Mouse (Mus musculus): ENCODE measurements around the gene Gatd1. TPM values are rescaled to one million over a fixed set of nuclear protein-coding genes. Genes with fewer than 3 reads are reported as not detected.

The Gatd1 gene
- polyA plus RNA-seq, 1 experiment from 2014 or later: 51.4 TPM

DNA sequence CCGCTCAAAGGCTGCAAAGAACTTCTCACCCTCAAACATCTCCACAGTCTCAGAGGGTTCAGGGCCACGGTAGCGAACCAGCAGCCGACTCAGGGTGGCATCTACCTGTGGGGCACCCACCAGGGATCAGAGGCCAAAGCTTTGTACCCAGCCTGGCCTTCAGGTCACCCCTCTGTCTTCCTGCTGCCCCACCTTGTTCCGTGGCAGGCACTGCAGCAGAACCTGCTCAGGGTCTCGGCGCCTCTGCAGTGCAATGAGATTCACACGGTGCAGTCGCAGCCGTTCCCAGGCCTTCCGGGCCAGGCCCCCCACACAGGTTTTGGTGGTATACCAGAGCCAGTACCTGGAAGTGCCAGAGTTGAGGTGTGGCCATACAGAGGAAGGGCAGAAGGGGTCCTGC, 25.9 kb upstream of the Gatd1 start:
- 97% methylated on average over 11 of the region's 11 CpGs for WGBS
- Histone ChIP-seq H3K27ac (replicated peaks) (no peak overlapping the region), H3K36me3 (no peaks in the 10 kb centered on the region; the same call in 1 of the 2 replicates), H3K4me2 (no peak overlapping the region), H3K27me3 (no peaks in the 10 kb centered on the region), H3K9ac (no peak overlapping the region), H3K4me3 (no peak overlapping the region), H3K4me1 (replicated peaks) (peaks cover 66% of the 10 kb centered on the region), H3K9me3 (no peaks in the 10 kb centered on the region)
- ATAC-seq (ENCODE audit: low read depth): no peak

DNA sequence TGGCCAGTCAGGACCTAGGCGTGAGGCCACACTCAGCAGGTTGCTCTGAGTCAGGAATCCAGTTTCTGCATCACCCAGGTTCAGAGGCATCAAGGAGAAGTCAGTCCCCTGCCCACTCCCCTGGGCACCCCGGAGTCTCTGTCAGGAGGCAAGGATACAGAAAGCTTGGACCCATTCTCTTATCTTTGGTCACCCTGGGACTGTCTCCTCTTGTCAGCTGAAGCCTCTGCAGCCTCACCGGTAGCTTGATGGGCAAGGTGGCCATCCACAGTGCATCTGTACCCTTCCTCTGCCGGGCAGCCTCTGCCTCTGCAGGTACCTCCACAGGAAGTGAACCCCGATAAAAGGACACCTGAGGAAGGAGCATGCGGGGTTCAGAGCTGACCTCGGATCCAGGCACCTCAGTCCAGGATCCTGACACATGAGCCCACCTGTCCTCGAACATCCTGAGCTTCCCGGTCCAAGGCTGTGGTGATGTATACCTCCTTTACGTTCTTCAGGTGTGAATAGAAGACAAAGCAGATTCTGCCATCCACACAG, 25.3 kb upstream of the Gatd1 start:
- Histone ChIP-seq H3K4me1 (replicated peaks) (peaks cover 70% of the 10 kb centered on the region), H3K4me2 (no peak overlapping the region), H3K9me3 (no peaks in the 10 kb centered on the region), H3K36me3 (no peaks in the 10 kb centered on the region; the same call in 1 of the 2 replicates), H3K4me3 (no peak overlapping the region), H3K27me3 (no peaks in the 10 kb centered on the region), H3K27ac (replicated peaks) (no peak overlapping the region), H3K9ac (0 out of 2 replicates have a peak overlapping the region, but pooled peaks have one; percentile 0)
- 94% methylated on average over 10 of the region's 10 CpGs for WGBS
- no peak for ATAC-seq (ENCODE audit: low read depth)

DNA sequence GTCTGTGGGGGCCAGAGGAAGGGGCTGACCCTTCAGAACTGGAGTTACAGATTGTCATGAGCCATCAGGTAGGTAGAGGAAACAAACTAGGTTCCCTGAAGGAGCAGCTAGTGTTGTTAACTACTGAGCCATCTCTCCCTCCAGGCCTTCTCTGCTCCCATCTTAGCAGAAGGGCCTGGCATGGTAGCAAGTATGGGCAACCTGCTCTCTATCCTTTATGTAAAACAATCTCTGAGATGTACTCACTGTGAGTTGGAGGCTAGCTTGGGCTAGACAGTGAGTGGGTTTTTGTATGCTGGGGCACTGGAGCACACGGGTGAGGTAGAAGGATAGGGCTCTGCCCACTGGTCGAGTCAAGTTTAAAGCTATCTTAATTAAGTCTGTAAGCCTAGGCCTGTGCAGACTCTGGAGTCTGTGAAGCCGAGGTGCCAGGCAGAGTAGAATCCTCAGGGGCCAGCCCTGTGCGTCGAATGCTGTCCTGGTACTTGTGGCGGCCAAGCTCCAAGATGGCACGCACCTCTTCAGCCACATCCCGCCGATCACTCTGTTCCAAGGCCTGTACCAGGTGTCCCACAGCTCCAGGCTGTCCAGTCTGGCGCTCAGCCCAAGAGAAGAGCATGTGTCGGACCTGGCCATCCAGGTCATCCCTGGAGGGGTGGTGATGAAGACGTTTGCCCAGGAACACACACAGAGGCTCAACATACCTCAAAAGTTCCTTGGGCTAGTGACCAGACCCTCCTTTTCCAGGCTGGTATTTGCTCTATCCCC, 24.4 kb upstream of the Gatd1 start:
- Histone ChIP-seq H3K4me2 (peak overlapping the region; percentile 95; the same call in 1 of the 2 replicates), H3K4me1 (replicated peaks) (peaks cover 70% of the 10 kb centered on the region), H3K9me3 (no peaks in the 10 kb centered on the region), H3K36me3 (peaks cover 6% of the 10 kb centered on the region; the same call in 1 of the 2 replicates), H3K4me3 (no peak overlapping the region; the same call in 1 of the 2 replicates), H3K27me3 (no peaks in the 10 kb centered on the region), H3K9ac (peak overlapping the region; percentile 89; the same call in 1 of the 2 replicates), H3K27ac (replicated peaks) (peak overlapping the region; percentile 82; the same call in 1 of the 2 replicates)
- ATAC-seq (ENCODE audit: low read depth): no peak
- WGBS: 90% methylated on average over 12 of the region's 12 CpGs

DNA sequence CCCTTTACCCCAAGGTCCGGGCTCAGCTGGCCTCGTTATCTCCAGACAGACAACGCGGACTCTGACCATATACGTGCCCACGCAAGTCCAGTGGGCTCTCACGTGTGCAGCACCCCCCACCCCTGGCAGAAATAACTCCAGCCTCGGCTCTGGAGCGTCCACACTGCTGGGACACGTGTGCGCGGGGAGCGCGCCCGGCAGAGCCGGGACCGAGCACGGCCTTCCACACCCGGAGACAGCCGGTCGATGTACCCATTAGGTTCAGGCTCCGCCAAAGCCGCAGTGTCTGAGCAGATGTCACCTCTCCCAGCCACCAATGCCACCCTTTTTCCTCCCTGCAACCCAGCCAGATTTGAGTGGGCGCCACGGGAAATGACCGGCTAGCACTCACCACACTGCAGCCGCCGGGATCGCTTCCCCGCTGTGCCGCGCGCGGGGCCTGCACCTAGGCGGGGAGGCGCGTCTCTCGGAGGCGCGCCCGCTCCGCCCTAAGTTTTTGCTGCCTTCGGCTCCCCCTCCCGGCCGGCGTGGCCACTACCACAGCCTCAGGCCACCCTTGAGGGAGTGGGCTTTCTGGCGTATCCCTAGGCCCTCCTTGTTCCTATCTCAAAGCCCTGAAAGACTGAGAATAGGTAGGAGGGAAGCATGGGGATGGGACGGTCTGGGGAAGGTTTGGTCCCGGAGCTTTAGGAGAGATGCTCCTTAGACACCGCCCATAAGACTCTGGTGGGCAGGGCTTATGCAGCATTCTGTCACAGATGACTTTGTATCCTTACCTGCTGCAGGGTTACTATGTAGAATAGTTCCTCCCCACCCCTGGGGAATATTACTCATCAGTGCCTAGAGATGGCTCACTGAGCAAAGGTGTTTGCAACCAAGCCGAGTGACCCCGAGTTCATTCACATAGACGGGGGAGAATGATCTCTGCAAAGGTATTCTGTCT, 23.5 kb upstream of the Gatd1 start, which contains the start of gene Slc25a22:
Gene Slc25a22 (minus strand): TSS at position 715 of the 943 bp plus-strand sequence.
- H3K27me3 ChIP-seq: no peaks in the 10 kb centered on the region
- no peaks in the 10 kb centered on the region for H3K9me3 ChIP-seq
- peak within 1 kb of the TSS; percentile 89 for H3K9ac ChIP-seq
- H3K4me2 ChIP-seq: peak within 1 kb of the TSS; percentile 95
- peak; percentile 74 for ATAC-seq (ENCODE audit: low read depth)
- peak within 1 kb of the TSS; percentile 64 for H3K4me3 ChIP-seq
- peaks cover 70% of the 10 kb centered on the region for H3K4me1 ChIP-seq (replicated peaks)
- H3K36me3 ChIP-seq: peaks cover 15% of the 10 kb centered on the region
- peak within 1 kb of the TSS; percentile 82 for H3K27ac ChIP-seq (replicated peaks)
- 5% methylated on average over 53 of the region's 53 CpGs for WGBS

DNA sequence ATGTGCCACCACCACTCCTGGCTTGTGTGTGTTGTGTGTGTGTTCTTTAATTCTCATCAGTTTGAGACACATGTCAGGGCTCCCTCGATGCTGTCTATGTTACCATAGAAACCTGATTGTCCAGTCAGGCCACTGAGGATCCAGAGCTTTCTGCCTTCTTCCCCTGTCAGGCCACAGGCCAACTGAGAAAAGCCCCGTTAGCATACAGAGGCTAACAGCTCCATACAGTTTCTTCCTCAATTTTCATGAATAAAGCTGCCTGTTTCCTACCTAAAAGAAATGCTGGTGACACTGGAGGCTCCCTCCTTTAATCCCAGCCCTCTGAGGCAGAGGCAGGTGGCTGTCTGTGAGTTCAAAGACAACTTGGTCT, 22.6 kb upstream of the Gatd1 start:
- no peaks in the 10 kb centered on the region for H3K9me3 ChIP-seq
- peaks cover 62% of the 10 kb centered on the region for H3K4me1 ChIP-seq (replicated peaks)
- H3K36me3 ChIP-seq: peaks cover 24% of the 10 kb centered on the region
- peak overlapping the region; percentile 64 for H3K4me3 ChIP-seq
- no peaks in the 10 kb centered on the region for H3K27me3 ChIP-seq
- ATAC-seq (ENCODE audit: low read depth): no peak
- WGBS: 49% methylated on average over 2 of the region's 2 CpGs
- H3K4me2 ChIP-seq: peak overlapping the region; percentile 95
- H3K9ac ChIP-seq: peak overlapping the region; percentile 89
- H3K27ac ChIP-seq (replicated peaks): peak overlapping the region; percentile 82; the same call in 1 of the 2 replicates

DNA sequence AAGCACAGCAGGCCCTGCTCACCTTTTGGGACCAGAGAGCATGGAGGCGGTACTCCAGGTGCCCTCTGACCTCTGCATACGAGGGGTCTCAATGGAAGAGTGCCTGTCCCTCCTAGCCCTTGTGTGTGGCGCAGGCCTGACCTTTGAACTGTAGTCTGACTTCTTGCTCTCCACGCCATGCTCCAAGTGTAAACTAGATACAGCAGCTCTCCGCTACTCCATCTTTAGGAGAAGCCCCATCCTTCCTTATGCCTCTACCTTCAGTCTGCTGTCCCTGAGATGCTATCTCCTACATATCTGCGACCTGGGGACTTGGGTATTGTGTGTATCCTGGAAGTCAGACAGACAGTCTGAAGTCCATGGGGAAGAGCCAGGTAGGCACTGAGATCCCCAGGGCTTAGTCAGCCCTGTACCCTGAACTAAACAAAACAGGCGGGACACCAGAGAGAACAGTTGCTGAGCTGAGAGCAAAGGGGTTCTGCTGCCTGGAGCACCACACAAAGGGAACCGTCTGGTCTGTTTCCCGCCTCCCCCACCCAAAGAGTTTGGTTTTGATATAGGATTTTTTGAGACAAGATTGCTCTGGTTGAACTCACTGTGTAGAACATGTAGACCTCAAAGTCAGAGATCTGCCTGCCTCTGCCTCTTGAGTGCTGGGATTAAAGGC, 22.1 kb upstream of the Gatd1 start:
- Histone ChIP-seq H3K36me3 (peaks cover 29% of the 10 kb centered on the region), H3K9me3 (no peaks in the 10 kb centered on the region), H3K27me3 (no peaks in the 10 kb centered on the region), H3K9ac (peak overlapping the region; percentile 89; the same call in 1 of the 2 replicates), H3K4me2 (peak overlapping the region; percentile 95), H3K4me3 (peak overlapping the region; percentile 64; the same call in 1 of the 2 replicates), H3K4me1 (replicated peaks) (peaks cover 60% of the 10 kb centered on the region), H3K27ac (replicated peaks) (peak overlapping the region; percentile 86; the same call in 1 of the 2 replicates)
- no peak for ATAC-seq (ENCODE audit: low read depth)
- 78% methylated on average over 9 of the region's 9 CpGs for WGBS

DNA sequence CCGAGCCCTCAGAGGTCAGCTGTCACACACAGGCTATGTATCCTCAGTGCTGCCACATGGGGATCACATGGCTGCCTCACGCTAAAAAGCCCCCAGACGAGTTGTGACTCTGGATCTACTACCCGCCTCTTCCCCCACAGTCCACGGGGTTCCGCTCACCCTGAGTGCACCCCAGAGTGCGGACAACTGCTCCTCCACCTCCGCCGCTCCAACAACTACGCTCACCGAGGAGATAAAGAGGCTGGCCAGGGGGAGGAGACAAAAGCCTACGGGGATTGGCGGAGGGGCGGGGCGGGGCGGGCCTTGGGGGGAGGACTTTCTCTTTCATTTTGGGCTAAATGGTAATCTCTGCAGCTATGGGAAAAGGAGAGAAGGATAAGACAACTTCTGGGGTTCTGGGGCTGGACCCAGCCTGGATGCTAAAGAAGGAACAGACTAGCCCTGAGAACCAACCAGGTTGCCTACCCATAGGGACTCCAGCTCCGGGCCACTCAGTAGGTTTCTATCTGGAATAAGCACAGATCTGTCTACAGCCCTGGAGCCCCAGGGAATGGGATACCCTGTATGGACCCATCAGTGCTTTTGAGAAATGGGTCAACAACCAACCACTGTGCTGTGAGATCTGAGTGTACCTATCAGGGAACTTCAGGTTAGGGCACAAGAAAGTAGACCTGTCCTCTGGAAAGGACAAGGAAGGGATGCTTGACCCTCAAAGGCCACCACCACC, 21.4 kb upstream of the Gatd1 start:
- H3K9me3 ChIP-seq: no peaks in the 10 kb centered on the region
- peak overlapping the region; percentile 86 for H3K9ac ChIP-seq
- H3K27me3 ChIP-seq: no peaks in the 10 kb centered on the region
- H3K4me3 ChIP-seq: peak overlapping the region; percentile 64
- H3K36me3 ChIP-seq: peaks cover 36% of the 10 kb centered on the region
- H3K4me1 ChIP-seq (replicated peaks): peaks cover 54% of the 10 kb centered on the region
- WGBS: 3% methylated on average over 17 of the region's 17 CpGs
- 0 out of 2 replicates have a peak, but pooled peaks have one; percentile 2 for ATAC-seq (ENCODE audit: low read depth)
- H3K27ac ChIP-seq (replicated peaks): peak overlapping the region; percentile 86
- peak overlapping the region; percentile 95 for H3K4me2 ChIP-seq

DNA sequence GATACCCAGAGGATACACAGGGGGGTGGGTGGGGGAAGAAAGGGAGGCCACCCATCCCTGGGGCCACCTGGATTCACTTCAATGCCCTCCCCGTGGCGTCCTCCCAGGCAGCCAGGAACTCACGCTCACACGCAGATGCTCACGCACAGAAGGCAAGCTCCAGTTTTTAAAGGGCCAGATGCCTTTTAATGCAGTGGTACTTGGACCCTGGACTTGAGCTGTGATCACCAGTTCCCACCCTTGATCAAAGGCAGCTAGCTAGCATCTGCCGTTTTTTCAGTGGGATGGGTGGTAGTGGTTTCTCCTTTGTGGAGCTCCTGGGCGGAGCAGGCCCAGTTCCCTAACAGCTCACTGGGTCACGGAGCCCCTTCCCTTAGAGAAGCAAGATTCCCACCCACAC, 20.5 kb upstream of the Gatd1 start:
- Histone ChIP-seq H3K9me3 (no peaks in the 10 kb centered on the region), H3K27ac (replicated peaks) (peak overlapping the region; percentile 86), H3K27me3 (no peaks in the 10 kb centered on the region), H3K4me1 (replicated peaks) (peaks cover 62% of the 10 kb centered on the region), H3K36me3 (peaks cover 40% of the 10 kb centered on the region), H3K9ac (peak overlapping the region; percentile 86), H3K4me3 (peak overlapping the region; percentile 64), H3K4me2 (peak overlapping the region; percentile 95)
- 9% methylated on average over 8 of the region's 8 CpGs for WGBS
- ATAC-seq (ENCODE audit: low read depth): 0 out of 2 replicates have a peak, but pooled peaks have one; percentile 9

DNA sequence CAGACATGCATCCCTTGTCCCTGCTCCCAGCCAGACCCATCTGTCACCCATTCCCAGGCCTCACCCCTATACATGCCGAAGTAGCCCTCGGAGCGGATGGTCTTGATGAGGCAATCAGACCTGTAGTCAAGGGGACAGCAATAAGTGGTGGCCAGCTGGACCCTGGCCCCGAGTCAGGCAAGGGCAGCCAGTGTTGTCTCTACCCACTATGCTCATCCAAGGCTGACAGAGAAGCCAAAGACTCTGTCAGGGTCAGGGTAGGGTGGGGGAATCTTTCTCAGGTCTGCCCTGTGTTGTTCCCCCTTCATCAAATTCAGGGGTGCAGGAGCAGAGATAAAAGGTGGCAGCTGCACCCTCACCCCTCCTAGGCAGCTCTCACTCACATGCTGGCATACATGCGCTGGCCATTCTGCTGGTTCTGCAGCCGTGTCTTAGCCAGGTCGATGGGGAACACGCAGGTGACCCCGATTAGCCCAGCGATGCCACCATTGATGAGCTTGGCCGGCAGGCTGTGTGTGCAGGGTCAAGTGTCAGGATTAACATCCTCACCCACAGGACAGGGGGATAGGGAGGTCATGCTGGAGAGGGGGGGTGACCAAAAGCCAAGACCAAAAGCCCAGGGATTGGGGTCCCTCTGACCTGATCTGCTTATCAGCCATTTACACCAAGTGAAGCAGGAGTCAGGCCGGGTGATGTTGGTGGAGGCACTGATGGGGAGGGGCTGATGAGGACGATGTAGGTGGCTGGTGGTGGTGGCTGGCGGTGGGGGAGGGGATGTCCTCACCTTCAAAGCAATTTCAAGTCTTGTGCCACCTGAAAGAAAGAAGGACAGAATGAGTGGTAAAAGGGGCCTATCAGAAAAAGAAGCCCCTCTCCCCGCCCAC, 19.8 kb upstream of the Gatd1 start:
- ATAC-seq (ENCODE audit: low read depth): no peak
- Histone ChIP-seq H3K4me3 (peak overlapping the region; percentile 64), H3K36me3 (peaks cover 40% of the 10 kb centered on the region), H3K9ac (peak overlapping the region; percentile 86), H3K4me2 (peak overlapping the region; percentile 95), H3K4me1 (replicated peaks) (peaks cover 69% of the 10 kb centered on the region), H3K27me3 (no peaks in the 10 kb centered on the region), H3K9me3 (no peaks in the 10 kb centered on the region), H3K27ac (replicated peaks) (peak overlapping the region; percentile 86)
- 75% methylated on average over 15 of the region's 15 CpGs for WGBS
